Mouse (Mus musculus) liver, embryonic 11.5 days (tissue): ENCODE data around the gene Slc27a2. TPM values are rescaled to one million over a fixed set of nuclear protein-coding genes. Genes with fewer than 3 reads are reported as not detected.

Source experiments
- ATAC-seq: fragments of 200-750 bp; cut with Nextera tagmentation; replicated peaks from 2 replicates; pipeline ENCODE4 v1.8.0; 2017; ENCODE audit warnings: moderate number of reproducible peaks, mild to moderate bottlenecking, moderate TSS enrichment, moderate library complexity; ENCODE audit not compliant: low FRiP score
- DNase-seq: peaks from one replicate; pipeline ENCODE4 v3.0.0-alpha.2; 2017; ENCODE audit warnings: low spot score
- H3K27ac ChIP-seq: fragments of 300-500 bp; sonication (generic); 2 replicates; pipeline ENCODE4 v1.5.1; 2014; ENCODE audit warnings: mild to moderate bottlenecking, low read depth, low read length, control low read depth
- H3K27me3 ChIP-seq: fragments of 300-500 bp; sonication (generic); replicated peaks from 2 replicates; pipeline ENCODE4 v1.6.1; 2014; ENCODE audit warnings: low read length, mixed read lengths; ENCODE audit not compliant: control insufficient read depth, insufficient read depth
- H3K36me3 ChIP-seq: fragments of 300-500 bp; sonication (generic); 2 replicates; pipeline ENCODE4 v1.6.1; 2014; ENCODE audit warnings: mild to moderate bottlenecking, low read length, moderate library complexity, mixed read lengths; ENCODE audit not compliant: control insufficient read depth, insufficient read depth
- H3K4me1 ChIP-seq: fragments of 300-500 bp; sonication (generic); replicated peaks from 2 replicates; pipeline ENCODE4 v1.6.1; 2014; ENCODE audit warnings: low read length, mixed read lengths; ENCODE audit not compliant: control insufficient read depth, insufficient read depth
- H3K4me2 ChIP-seq: fragments of 300-500 bp; sonication (generic); 2 replicates; pipeline ENCODE4 v1.6.1; 2014; ENCODE audit warnings: mild to moderate bottlenecking, control low read depth, moderate library complexity
- H3K4me3 ChIP-seq: fragments of 300-500 bp; sonication (generic); 2 replicates; pipeline ENCODE4 v1.5.1; 2014; ENCODE audit warnings: low read depth, low read length, control low read depth
- H3K9ac ChIP-seq: fragments of 300-500 bp; sonication (generic); 2 replicates; pipeline ENCODE4 v1.6.1; 2014; ENCODE audit warnings: low read depth, low read length, control low read depth
- H3K9me3 ChIP-seq: fragments of 300-500 bp; sonication (generic); 2 replicates; pipeline ENCODE4 v1.6.1; 2016; ENCODE audit warnings: low read length, inconsistent platforms, mixed read lengths; ENCODE audit not compliant: control insufficient read depth
- WGBS: fragments of 180-500 bp; shearing (Covaris S2); extraction: QIAGEN DNeasy Blood & Tissue Kit; methylation state at CpG from one replicate; pipeline ENCODE4 v1.1.7; 2014; 5-methylcytosine and 5-hydroxymethylcytosine counted together
- polyA plus RNA-seq: library from polyadenylated mRNA; unstranded; fragments of >200 nt; fragmentation: Nextera tagmentation; extraction: Ambion mirVana; gene quantifications from 2 replicates; pipeline ENCODE4 v1.2.1, GENCODE M21; 2014

The Slc27a2 gene
- polyA plus RNA-seq, 1 experiment from 2014 or later: 39.0 TPM

- Histone ChIP-seq H3K27ac (no peak overlapping the region), H3K9ac (no peak overlapping the region), H3K4me1 (no peaks in the 10 kb centered on the region), H3K9me3 (no peaks in the 10 kb centered on the region), H3K4me3 (no peak overlapping the region), H3K27me3 (peaks cover 4% of the 10 kb centered on the region), H3K36me3 (no peaks in the 10 kb centered on the region), H3K4me2 (no peak overlapping the region)
- DNase-seq: no peak
- no peak for ATAC-seq
- WGBS: 76% methylated on average over 3 of the region's 3 CpGs
Measured at GRCm38 (mm10) chr2:126546392-126546791, 5.8 kb upstream of the Slc27a2 start.

GRCm38 (mm10) chr2:126549681-126550080 lies 2.5 kb upstream of the Slc27a2 start:
- Histone ChIP-seq H3K4me2 (no peak overlapping the region), H3K4me1 (peaks cover 6% of the 10 kb centered on the region), H3K4me3 (no peak overlapping the region), H3K9me3 (no peaks in the 10 kb centered on the region), H3K36me3 (no peaks in the 10 kb centered on the region), H3K9ac (no peak overlapping the region), H3K27me3 (peaks cover 36% of the 10 kb centered on the region), H3K27ac (no peak overlapping the region)
- 79% methylated on average over 7 of the region's 7 CpGs for WGBS
- ATAC-seq (no peak), DNase-seq (no peak)

- H3K27me3 ChIP-seq: peaks cover 42% of the 10 kb centered on the region
- H3K9ac ChIP-seq: no peak overlapping the region
- H3K9me3 ChIP-seq: no peaks in the 10 kb centered on the region
- ATAC-seq (no peak), DNase-seq (no peak)
- no peak overlapping the region for H3K4me2 ChIP-seq
- no peak overlapping the region for H3K27ac ChIP-seq
- peaks cover 6% of the 10 kb centered on the region for H3K4me1 ChIP-seq
- no peaks in the 10 kb centered on the region for H3K36me3 ChIP-seq
- WGBS: 58% methylated on average over 8 of the region's 8 CpGs
- no peak overlapping the region for H3K4me3 ChIP-seq
Measured at GRCm38 (mm10) chr2:126551244-126551890, 840 bp upstream of the Slc27a2 start.

- peaks cover 42% of the 10 kb centered on the region for H3K27me3 ChIP-seq
- no peaks in the 10 kb centered on the region for H3K9me3 ChIP-seq
- no peak overlapping the region for H3K9ac ChIP-seq
- H3K4me1 ChIP-seq: peaks cover 6% of the 10 kb centered on the region
- no peak for ATAC-seq
- H3K27ac ChIP-seq: no peak overlapping the region
- H3K4me3 ChIP-seq: no peak overlapping the region
- no peak for DNase-seq
- no peak overlapping the region; the same call in 1 of the 2 replicates for H3K4me2 ChIP-seq
- WGBS: 13% methylated on average over 5 of the region's 5 CpGs
- H3K36me3 ChIP-seq: no peaks in the 10 kb centered on the region
Measured at GRCm38 (mm10) chr2:126551896-126552295, 311 bp upstream of the Slc27a2 start.

- ATAC-seq (peak; percentile 8; the same call in 1 of the 2 replicates), DNase-seq (no peak)
- Histone ChIP-seq H3K27me3 (peaks cover 42% of the 10 kb centered on the region), H3K36me3 (no peaks in the 10 kb centered on the region), H3K4me1 (peaks cover 6% of the 10 kb centered on the region), H3K4me2 (peak overlapping the region; percentile 84), H3K9ac (peak overlapping the region; percentile 62), H3K27ac (no peak overlapping the region), H3K4me3 (peak overlapping the region; percentile 65), H3K9me3 (no peaks in the 10 kb centered on the region)
- WGBS: 4% methylated on average over 26 of the region's 26 CpGs
Measured at GRCm38 (mm10) chr2:126553291-126553639, 1.1 kb downstream of the Slc27a2 start.

GRCm38 (mm10) chr2:126555533-126555932 lies 3.3 kb downstream of the Slc27a2 start:
- H3K9ac ChIP-seq: no peak overlapping the region
- H3K4me2 ChIP-seq: peak overlapping the region; percentile 45
- peaks cover 42% of the 10 kb centered on the region for H3K27me3 ChIP-seq
- no peak overlapping the region for H3K27ac ChIP-seq
- ATAC-seq (no peak; the same call in 1 of the 2 replicates), DNase-seq (no peak)
- H3K36me3 ChIP-seq: no peaks in the 10 kb centered on the region
- peaks cover 6% of the 10 kb centered on the region for H3K4me1 ChIP-seq
- no peaks in the 10 kb centered on the region for H3K9me3 ChIP-seq
- WGBS: 82% methylated on average over 5 of the region's 5 CpGs
- H3K4me3 ChIP-seq: no peak overlapping the region

- H3K36me3 ChIP-seq: no peaks in the 10 kb centered on the region
- no peak overlapping the region for H3K4me2 ChIP-seq
- no peak overlapping the region for H3K27ac ChIP-seq
- no peak overlapping the region for H3K4me3 ChIP-seq
- WGBS: 88% methylated on average over 1 of the region's 1 CpGs
- no peak overlapping the region for H3K9ac ChIP-seq
- H3K4me1 ChIP-seq: no peaks in the 10 kb centered on the region
- DNase-seq (no peak), ATAC-seq (no peak)
- H3K27me3 ChIP-seq: peaks cover 2% of the 10 kb centered on the region; the same call in 1 of the 2 replicates
- no peaks in the 10 kb centered on the region for H3K9me3 ChIP-seq
Measured at GRCm38 (mm10) chr2:126560094-126560493, 7.9 kb downstream of the Slc27a2 start.

GRCm38 (mm10) chr2:126563411-126564105 lies 11.4 kb downstream of the Slc27a2 start:
- Histone ChIP-seq H3K4me2 (no peak overlapping the region), H3K4me1 (no peaks in the 10 kb centered on the region), H3K27me3 (no peaks in the 10 kb centered on the region), H3K27ac (no peak overlapping the region), H3K36me3 (no peaks in the 10 kb centered on the region), H3K9me3 (no peaks in the 10 kb centered on the region), H3K4me3 (no peak overlapping the region), H3K9ac (no peak overlapping the region)
- ATAC-seq (no peak), DNase-seq (no peak)
- 77% methylated on average over 17 of the region's 17 CpGs for WGBS

GRCm38 (mm10) chr2:126572163-126572562 lies 20.0 kb downstream of the Slc27a2 start:
- no peaks in the 10 kb centered on the region for H3K9me3 ChIP-seq
- no peak for DNase-seq
- H3K4me2 ChIP-seq: no peak overlapping the region
- H3K4me3 ChIP-seq: no peak overlapping the region
- no peaks in the 10 kb centered on the region for H3K4me1 ChIP-seq
- peaks cover 3% of the 10 kb centered on the region; the same call in 1 of the 2 replicates for H3K36me3 ChIP-seq
- no peaks in the 10 kb centered on the region for H3K27me3 ChIP-seq
- WGBS: 81% methylated on average over 1 of the region's 1 CpGs
- H3K27ac ChIP-seq: no peak overlapping the region
- ATAC-seq: no peak
- no peak overlapping the region for H3K9ac ChIP-seq
